Mouse (Mus musculus) layer of hippocampus, adult 8-10 months (tissue): ENCODE measurements around the gene Hmga2. TPM values are rescaled to one million over a fixed set of nuclear protein-coding genes. Genes with fewer than 3 reads are reported as not detected.
"Not testable (repeated sequence)": the region's sequence is repeated elsewhere in the genome, so short reads cannot be mapped to it uniquely, and the experiment has no call there.

ENCODE experiments used
- DNase-seq, 2 experiments: peaks; one replicate each; pipeline ENCODE4 v3.0.0; 2022; ENCODE audit warnings: low spot score in 2 of 2
- microRNA-seq, 2 experiments: library from miRNA; unstranded; fragments of <30 nt; microRNA quantifications; one replicate each; pipeline ENCODE4 v1.2.0; 2022
- total RNA-seq, 4 experiments: library from RNA; stranded (reverse); gene quantifications; 2 replicates each; pipeline ENCODE4 v1.2.4; 2022

Hmga2 gene
- total RNA-seq, 4 experiments from 2014 or later: 0.13 to 0.37 (median 0.18) TPM

GRCm38 (mm10) chr10:120354523-120355030, 121.7 kb downstream of the Hmga2 start:
- DNase-seq: no peak

GRCm38 (mm10) chr10:120345325-120345724, 130.9 kb downstream of the Hmga2 start:
- no peak for DNase-seq

- no peak for DNase-seq
Observed at GRCm38 (mm10) chr10:120344558-120345318, 131.5 kb downstream of the Hmga2 start.

- not testable (repeated sequence) for DNase-seq
Observed at GRCm38 (mm10) chr10:120339906-120340305, 136.4 kb downstream of the Hmga2 start.

GRCm38 (mm10) chr10:120339324-120339723, 136.9 kb downstream of the Hmga2 start:
- no peak for DNase-seq

- no peak for DNase-seq
Observed at GRCm38 (mm10) chr10:120338841-120339240, 137.4 kb downstream of the Hmga2 start.

- not testable (repeated sequence) for DNase-seq
Observed at GRCm38 (mm10) chr10:120338431-120338830, 137.8 kb downstream of the Hmga2 start.

- DNase-seq: no peak
Observed at GRCm38 (mm10) chr10:120327946-120328345, 148.3 kb downstream of the Hmga2 start.

- no peak for DNase-seq
Observed at GRCm38 (mm10) chr10:120323584-120324203, 152.6 kb downstream of the Hmga2 start.

- DNase-seq: no peak
Observed at GRCm38 (mm10) chr10:120322815-120323214, 153.5 kb downstream of the Hmga2 start.

GRCm38 (mm10) chr10:120319614-120320013, 156.7 kb downstream of the Hmga2 start:
- no peak for DNase-seq

Small RNA genes lying within 50 kb of the gene (microRNA-seq; reads per million reads assigned to microRNA genes)
- gene Mir763: 0 reads per million in 2 experiments

Other genes with a start within 250 kb of the Hmga2 start
- 10 to 100 TPM; 13.9 to 18.5 (median 15.9) TPM for gene Llph, start 249.4 kb downstream of the Hmga2 start, total RNA-seq